Mouse (Mus musculus): ENCODE results near the gene Pgp. TPM values are rescaled to one million over a fixed set of nuclear protein-coding genes. Genes with fewer than 3 reads are reported as not detected.

The Pgp gene
- polyA plus RNA-seq, 2 experiments from 2014 or later, result 3.3 to 6.2 TPM

GRCm38 (mm10) chr17:24485090-24485860 is 15.1 kb downstream of the Pgp start:
- no peak for ATAC-seq

GRCm38 (mm10) chr17:24488186-24488661 is 18.0 kb downstream of the Pgp start, which contains the start of gene Caskin1:
Gene Caskin1 (plus strand): TSS chr17:24488601.
- ATAC-seq, result no peak

GRCm38 (mm10) chr17:24488662-24489264 is 18.6 kb downstream of the Pgp start:
- ATAC-seq, result no peak

GRCm38 (mm10) chr17:24489265-24490030 is 19.3 kb downstream of the Pgp start:
- ATAC-seq, result no peak

- no peak for ATAC-seq
Measured at GRCm38 (mm10) chr17:24490399-24490798, 20.2 kb downstream of the Pgp start.

GRCm38 (mm10) chr17:24494627-24495335 is 24.6 kb downstream of the Pgp start:
- no peak for ATAC-seq

- ATAC-seq, result no peak
Measured at GRCm38 (mm10) chr17:24495443-24495842, 25.3 kb downstream of the Pgp start.

- ATAC-seq, result no peak
Measured at GRCm38 (mm10) chr17:24496026-24496425, 25.8 kb downstream of the Pgp start.

- ATAC-seq, result no peak
Measured at GRCm38 (mm10) chr17:24502208-24502607, 32.0 kb downstream of the Pgp start.

- ATAC-seq, result no peak
Measured at GRCm38 (mm10) chr17:24504085-24504484, 33.9 kb downstream of the Pgp start.

- no peak for ATAC-seq
Measured at GRCm38 (mm10) chr17:24505286-24505955, 35.2 kb downstream of the Pgp start.

GRCm38 (mm10) chr17:24506332-24507070 is 36.3 kb downstream of the Pgp start:
- no peak for ATAC-seq

- no peak for ATAC-seq
Measured at GRCm38 (mm10) chr17:24507129-24507664, 37.0 kb downstream of the Pgp start.

- no peak for ATAC-seq
Measured at GRCm38 (mm10) chr17:24507806-24508460, 37.7 kb downstream of the Pgp start.

GRCm38 (mm10) chr17:24513609-24514008 is 43.4 kb downstream of the Pgp start:
- no peak for ATAC-seq

GRCm38 (mm10) chr17:24514270-24515257 is 44.4 kb downstream of the Pgp start:
- ATAC-seq, result no peak

GRCm38 (mm10) chr17:24520450-24520849 is 50.3 kb downstream of the Pgp start:
- ATAC-seq, result no peak
